Comparison of ENCODE assay signal across 8 mouse cellular contexts in genomic region chr15:95527948-95528861, GRCm38 (mm10). TPM values are rescaled to one million over a fixed set of nuclear protein-coding genes. Genes with fewer than 3 reads are reported as not detected.
DNase-seq lines count a peak whose midpoint lies in the region; ATAC-seq and TF ChIP-seq lines count a peak whose summit lies in the region.

Gene Nell2, minus strand, starts transcription at chr15:95528559.

- peaks cover 2% of the 10 kb centered on the region for H3K27me3 ChIP-seq in kidney, adult 2 months (replicated peaks; ENCODE audit: control insufficient read depth, insufficient read depth, low read length)
- peaks cover 35% of the 10 kb centered on the region for H3K27me3 ChIP-seq in forebrain, embryonic 10.5 days (ENCODE audit: poor library complexity, severe bottlenecking)
- no peaks in the 10 kb centered on the region; the same call in 1 of the 2 replicates for H3K27me3 ChIP-seq in hindbrain, embryonic 15.5 days
- peaks cover 37% of the 10 kb centered on the region for H3K27me3 ChIP-seq in limb, embryonic 12.5 days

- WGBS in kidney, adult 2 months, result 1% methylated on average over 78 of the region's 95 CpGs
- WGBS in forebrain, embryonic 10.5 days, result under 1% methylated on average over 94 of the region's 95 CpGs
- WGBS in hindbrain, embryonic 15.5 days, result under 1% methylated on average over 85 of the region's 95 CpGs
- under 1% methylated on average over 58 of the region's 95 CpGs for WGBS in limb, embryonic 12.5 days

- H3K4me1 ChIP-seq in kidney, adult 2 months (ENCODE audit: control insufficient read depth, insufficient read depth, low read length), result no peaks in the 10 kb centered on the region
- H3K4me1 ChIP-seq in forebrain, embryonic 10.5 days, result peaks cover 36% of the 10 kb centered on the region
- peaks cover 18% of the 10 kb centered on the region for H3K4me1 ChIP-seq in hindbrain, embryonic 15.5 days (replicated peaks)
- H3K4me1 ChIP-seq in limb, embryonic 12.5 days (replicated peaks), result peaks cover 21% of the 10 kb centered on the region

- no peaks in the 10 kb centered on the region for H3K36me3 ChIP-seq in kidney, adult 2 months (ENCODE audit: control insufficient read depth, insufficient read depth, low read length)
- no peaks in the 10 kb centered on the region for H3K36me3 ChIP-seq in forebrain, embryonic 10.5 days (replicated peaks)
- no peaks in the 10 kb centered on the region for H3K36me3 ChIP-seq in hindbrain, embryonic 15.5 days
- no peaks in the 10 kb centered on the region for H3K36me3 ChIP-seq in limb, embryonic 12.5 days

- H3K4me3 ChIP-seq in kidney, adult 2 months (ENCODE audit: insufficient read depth, low read depth, low read length), result no peak within 1 kb of the TSS
- peak within 1 kb of the TSS; percentile 81 for H3K4me3 ChIP-seq in forebrain, embryonic 10.5 days
- peak within 1 kb of the TSS; percentile 60 for H3K4me3 ChIP-seq in hindbrain, embryonic 15.5 days
- peak within 1 kb of the TSS; percentile 70 for H3K4me3 ChIP-seq in limb, embryonic 12.5 days (replicated peaks)

- DNase-seq in kidney, adult 2 months, result peak; percentile 1
- no peak for DNase-seq in kidney, postnatal 25 days
- peak; percentile 95 for DNase-seq in brain, adult 2 months (ENCODE audit: low read depth, low spot score)
- peak; percentile 76 for DNase-seq in forebrain, embryonic 10.5 days (ENCODE audit: extremely low spot score, low spot score)
- peak; percentile 76 for DNase-seq in retina, embryonic 14.5 days (ENCODE audit: low spot score)
- DNase-seq in adipocyte (ENCODE audit: low spot score), result no peak

- peak within 1 kb of the TSS; percentile 57 for H3K9ac ChIP-seq in hindbrain, embryonic 15.5 days
- H3K9ac ChIP-seq in limb, embryonic 12.5 days (replicated peaks), result peak within 1 kb of the TSS; percentile 60

- TF ChIP-seq POLR2A in kidney, adult 2 months (IDR thresholded peaks at IDR 0.05; ENCODE audit: low read depth, low read length), result no peak

- H3K9me3 ChIP-seq in forebrain, embryonic 10.5 days, result no peaks in the 10 kb centered on the region
- no peaks in the 10 kb centered on the region for H3K9me3 ChIP-seq in hindbrain, embryonic 15.5 days
- no peaks in the 10 kb centered on the region for H3K9me3 ChIP-seq in limb, embryonic 12.5 days

- peak; percentile 90 for ATAC-seq in hindbrain, embryonic 15.5 days (ENCODE audit: low FRiP score, low read depth)
- ATAC-seq in limb, embryonic 12.5 days (ENCODE audit: insufficient number of reproducible peaks, insufficient read depth, low FRiP score, low TSS enrichment, low read depth), result peak; percentile 68

- TF ChIP-seq CTCF in kidney, adult 2 months (conservative IDR thresholded peaks at IDR 0.05; ENCODE audit: insufficient read depth, insufficient read length, low read depth, low read length), result no peak

- H3K27ac ChIP-seq in kidney, adult 2 months (ENCODE audit: insufficient read depth, low read depth, low read length), result no peak within 1 kb of the TSS
- peak within 1 kb of the TSS; percentile 92 for H3K27ac ChIP-seq in forebrain, embryonic 10.5 days
- peak within 1 kb of the TSS; percentile 82 for H3K27ac ChIP-seq in hindbrain, embryonic 15.5 days (replicated peaks)
- no peak within 1 kb of the TSS for H3K27ac ChIP-seq in limb, embryonic 12.5 days

- H3K4me2 ChIP-seq in hindbrain, embryonic 15.5 days, result peak within 1 kb of the TSS; percentile 89
- peak within 1 kb of the TSS; percentile 100 for H3K4me2 ChIP-seq in limb, embryonic 12.5 days

RNA-seq across cellular contexts. Expression of gene Nell2, which starts in this region (rescaled TPM):
- polyA plus RNA-seq in kidney, adult 2 months (2012; rRNA removed), result 0.14 TPM in 2 replicates
- 35.8 and 39.6 TPM in 2 replicates for polyA plus RNA-seq in forebrain, embryonic 10.5 days (2016; fragmentation: Nextera tagmentation; extraction: Ambion mirVana)
- 169 and 176 TPM in 2 replicates for polyA plus RNA-seq in hindbrain, embryonic 15.5 days (2015; fragmentation: Nextera tagmentation; extraction: Ambion mirVana)
- polyA plus RNA-seq in limb, embryonic 12.5 days (2016; fragmentation: Nextera tagmentation; extraction: Ambion mirVana), result 5.6 and 7.9 TPM in 2 replicates

Comparison
In these comparisons a context has a peak if more than half of its experiments do, and no peak if none do; other contexts are left out.
1. Peak in DNase-seq in kidney, adult 2 months; RNA of the gene not detected or under 1 TPM.
2. DNase-seq: peak in brain, adult 2 months (single experiment), forebrain, embryonic 10.5 days (single experiment) and retina, embryonic 14.5 days (single experiment); none in kidney, postnatal 25 days (0 of 2) and adipocyte (single experiment).
3. H3K27ac ChIP-seq: peak in forebrain, embryonic 10.5 days (single experiment) and hindbrain, embryonic 15.5 days (single experiment); none in kidney, adult 2 months (single experiment) and limb, embryonic 12.5 days (single experiment).